Mouse (Mus musculus): ENCODE data around the gene Srsf2. TPM values are rescaled to one million over a fixed set of nuclear protein-coding genes. Genes with fewer than 3 reads are reported as not detected.
"Not testable (repeated sequence)": the region's sequence is repeated elsewhere in the genome, so short reads cannot be mapped to it uniquely, and the experiment has no call there.

Srsf2 gene
- polyA plus RNA-seq, 1 experiment = 156 TPM

- no peaks in the 10 kb centered on the region; the same call in 1 of the 2 replicates for H3K4me1 ChIP-seq (ENCODE audit: control insufficient read depth, insufficient read depth, low read length)
- no peak for TF ChIP-seq CTCF (IDR thresholded peaks at IDR 0.05; ENCODE audit: control insufficient read depth, insufficient read depth, insufficient replicate concordance, low read depth, low read length)
- no peak for TF ChIP-seq POLR2A (IDR thresholded peaks at IDR 0.05; ENCODE audit: control insufficient read depth, low read depth, low read length)
- H3K27me3 ChIP-seq (ENCODE audit: control insufficient read depth, insufficient read depth, low read length) = no peaks in the 10 kb centered on the region
- peak within 1 kb of the TSS; percentile 100 for H3K27ac ChIP-seq (ENCODE audit: control insufficient read depth, insufficient read depth, low read depth, low read length)
- H3K4me3 ChIP-seq (ENCODE audit: control insufficient read depth, low read depth, low read length) = peak within 1 kb of the TSS; percentile 91
- H3K36me3 ChIP-seq (ENCODE audit: control insufficient read depth, insufficient read depth, low read length) = peaks cover 7% of the 10 kb centered on the region
Observed at GRCm38 (mm10) chr11:116852291-116852890, 503 bp downstream of the Srsf2 start, which contains the start of gene Mfsd11. Gene Mfsd11 (plus strand): TSS chr11:116852440.

GRCm38 (mm10) chr11:116851576-116852290 lies 1.2 kb downstream of the Srsf2 start:
- TF ChIP-seq POLR2A (IDR thresholded peaks at IDR 0.05; ENCODE audit: control insufficient read depth, low read depth, low read length) (peak; percentile 30; the same call in 1 of the 2 replicates), CTCF (IDR thresholded peaks at IDR 0.05; ENCODE audit: control insufficient read depth, insufficient read depth, insufficient replicate concordance, low read depth, low read length) (no peak)
- peaks cover 5% of the 10 kb centered on the region for H3K36me3 ChIP-seq (ENCODE audit: control insufficient read depth, insufficient read depth, low read length)
- H3K4me3 ChIP-seq (ENCODE audit: control insufficient read depth, low read depth, low read length) = peak overlapping the region; percentile 91
- H3K27me3 ChIP-seq (ENCODE audit: control insufficient read depth, insufficient read depth, low read length) = no peaks in the 10 kb centered on the region
- no peaks in the 10 kb centered on the region; the same call in 1 of the 2 replicates for H3K4me1 ChIP-seq (ENCODE audit: control insufficient read depth, insufficient read depth, low read length)
- peak overlapping the region; percentile 100 for H3K27ac ChIP-seq (ENCODE audit: control insufficient read depth, insufficient read depth, low read depth, low read length)

DNA sequence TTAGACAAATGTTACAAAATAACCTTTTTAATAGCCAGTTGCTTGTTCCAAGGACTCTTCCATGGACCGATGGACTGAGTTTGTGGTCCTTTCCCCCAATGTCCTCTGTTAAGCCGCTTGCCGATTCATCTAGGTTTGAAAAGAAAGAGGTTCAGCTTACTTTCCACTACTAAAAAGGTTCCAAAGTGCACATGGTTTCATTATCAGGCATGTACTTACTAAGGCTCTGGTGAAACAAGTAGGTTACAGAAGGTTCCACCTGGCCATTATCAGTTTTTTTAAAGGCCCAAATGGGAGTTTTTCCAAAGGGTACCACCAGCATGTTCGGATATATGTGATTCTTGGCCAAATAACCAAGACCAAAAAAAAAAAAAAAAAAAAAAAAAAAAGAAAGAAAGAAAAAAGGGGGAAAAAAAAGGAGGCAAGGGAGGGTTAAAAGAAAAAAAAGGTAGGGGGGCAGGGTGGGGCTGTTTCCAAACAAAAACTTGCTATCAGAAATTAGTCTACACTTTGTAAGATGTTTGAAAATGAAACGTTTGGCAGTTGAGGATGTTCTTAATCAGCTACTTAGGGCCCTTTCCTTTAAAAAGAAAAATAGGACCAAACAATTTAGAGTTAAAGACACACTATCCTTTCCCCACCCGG lies 1.9 kb downstream of the Srsf2 start:
- Histone ChIP-seq H3K4me1 (ENCODE audit: control insufficient read depth, insufficient read depth, low read length) (no peaks in the 10 kb centered on the region; the same call in 1 of the 2 replicates), H3K4me3 (ENCODE audit: control insufficient read depth, low read depth, low read length) (peak overlapping the region; percentile 91), H3K27ac (ENCODE audit: control insufficient read depth, insufficient read depth, low read depth, low read length) (no peak overlapping the region), H3K27me3 (ENCODE audit: control insufficient read depth, insufficient read depth, low read length) (no peaks in the 10 kb centered on the region), H3K36me3 (ENCODE audit: control insufficient read depth, insufficient read depth, low read length) (peaks cover 5% of the 10 kb centered on the region)
- no peak for TF ChIP-seq CTCF (IDR thresholded peaks at IDR 0.05; ENCODE audit: control insufficient read depth, insufficient read depth, insufficient replicate concordance, low read depth, low read length)
- TF ChIP-seq POLR2A (IDR thresholded peaks at IDR 0.05; ENCODE audit: control insufficient read depth, low read depth, low read length) = no peak

- no peak overlapping the region for H3K4me3 ChIP-seq (ENCODE audit: control insufficient read depth, low read depth, low read length)
- H3K4me1 ChIP-seq (ENCODE audit: control insufficient read depth, insufficient read depth, low read length) = no peaks in the 10 kb centered on the region; the same call in 1 of the 2 replicates
- TF ChIP-seq POLR2A (IDR thresholded peaks at IDR 0.05; ENCODE audit: control insufficient read depth, low read depth, low read length) = no peak
- no peak for TF ChIP-seq CTCF (IDR thresholded peaks at IDR 0.05; ENCODE audit: control insufficient read depth, insufficient read depth, insufficient replicate concordance, low read depth, low read length)
- peaks cover 5% of the 10 kb centered on the region for H3K36me3 ChIP-seq (ENCODE audit: control insufficient read depth, insufficient read depth, low read length)
- H3K27ac ChIP-seq (ENCODE audit: control insufficient read depth, insufficient read depth, low read depth, low read length) = no peak overlapping the region
- H3K27me3 ChIP-seq (ENCODE audit: control insufficient read depth, insufficient read depth, low read length) = no peaks in the 10 kb centered on the region
Observed at GRCm38 (mm10) chr11:116850085-116850484, 2.8 kb downstream of the Srsf2 start.

DNA sequence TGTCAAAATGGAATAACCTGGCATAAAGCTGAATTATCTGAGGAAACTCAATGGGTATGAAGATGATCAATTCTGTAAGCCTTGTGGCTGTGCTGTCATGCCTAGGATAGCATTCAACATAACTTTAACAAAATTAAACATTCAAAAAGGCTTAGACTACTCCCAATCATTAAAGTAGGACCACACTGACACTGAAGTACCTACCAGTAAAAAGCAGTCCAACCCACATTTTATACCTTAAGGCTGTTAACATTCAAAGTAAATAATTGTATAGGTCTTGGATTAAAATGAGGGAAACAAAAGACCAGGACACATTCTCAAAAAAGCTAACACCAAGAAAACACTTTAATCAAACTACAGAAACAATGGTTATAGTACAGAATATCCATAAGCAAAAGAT lies 3.3 kb downstream of the Srsf2 start:
- Histone ChIP-seq H3K27me3 (ENCODE audit: control insufficient read depth, insufficient read depth, low read length) (no peaks in the 10 kb centered on the region), H3K4me1 (ENCODE audit: control insufficient read depth, insufficient read depth, low read length) (no peaks in the 10 kb centered on the region; the same call in 1 of the 2 replicates), H3K36me3 (ENCODE audit: control insufficient read depth, insufficient read depth, low read length) (peaks cover 4% of the 10 kb centered on the region), H3K27ac (ENCODE audit: control insufficient read depth, insufficient read depth, low read depth, low read length) (no peak overlapping the region), H3K4me3 (ENCODE audit: control insufficient read depth, low read depth, low read length) (no peak overlapping the region)
- TF ChIP-seq POLR2A (IDR thresholded peaks at IDR 0.05; ENCODE audit: control insufficient read depth, low read depth, low read length) (no peak), CTCF (IDR thresholded peaks at IDR 0.05; ENCODE audit: control insufficient read depth, insufficient read depth, insufficient replicate concordance, low read depth, low read length) (no peak)

GRCm38 (mm10) chr11:116848877-116849178 lies 4.1 kb downstream of the Srsf2 start:
- not testable (repeated sequence) for H3K4me3 ChIP-seq (ENCODE audit: control insufficient read depth, low read depth, low read length); H3K36me3 ChIP-seq (ENCODE audit: control insufficient read depth, insufficient read depth, low read length); H3K27me3 ChIP-seq (ENCODE audit: control insufficient read depth, insufficient read depth, low read length); H3K4me1 ChIP-seq (ENCODE audit: control insufficient read depth, insufficient read depth, low read length); H3K27ac ChIP-seq (ENCODE audit: control insufficient read depth, insufficient read depth, low read depth, low read length)

DNA sequence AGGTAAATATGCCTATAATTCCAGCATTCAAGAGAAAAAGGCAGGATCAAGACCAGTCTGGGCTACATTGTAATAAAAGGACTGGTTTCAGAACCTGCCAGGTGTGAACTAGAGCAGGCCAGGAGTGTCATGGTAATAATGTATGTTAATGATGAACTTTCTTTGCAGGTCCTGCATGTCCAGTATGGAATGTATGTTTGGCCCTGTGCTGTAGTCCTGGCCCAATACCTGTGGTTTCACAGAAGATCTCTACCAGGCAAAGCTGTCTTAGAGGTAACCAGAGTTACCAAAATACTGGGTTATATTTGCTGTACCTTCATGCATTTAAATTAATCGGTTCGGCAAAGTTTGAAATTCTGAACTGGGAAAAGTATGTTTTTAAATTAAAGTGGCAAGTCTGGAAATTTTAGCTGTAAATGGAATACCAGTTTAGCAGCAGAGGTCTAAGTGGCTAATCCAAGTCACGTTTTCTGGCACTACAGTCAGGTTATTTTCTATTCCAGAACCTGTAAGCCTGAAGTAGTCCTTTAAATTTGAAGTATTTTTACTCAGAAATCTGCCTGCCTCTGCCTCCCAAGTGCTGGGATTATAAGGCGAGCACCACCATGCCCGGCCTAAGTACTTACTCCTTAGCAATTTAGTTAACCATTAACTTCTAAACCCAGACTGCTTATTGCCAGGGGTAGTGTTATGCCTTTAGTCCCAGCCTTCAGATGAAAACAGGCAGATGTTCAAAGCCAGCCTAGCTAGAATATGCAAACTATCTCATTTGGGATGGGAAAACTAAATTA lies 4.6 kb downstream of the Srsf2 start:
- no peaks in the 10 kb centered on the region for H3K27me3 ChIP-seq (ENCODE audit: control insufficient read depth, insufficient read depth, low read length)
- peaks cover 4% of the 10 kb centered on the region for H3K36me3 ChIP-seq (ENCODE audit: control insufficient read depth, insufficient read depth, low read length)
- peaks cover 2% of the 10 kb centered on the region; the same call in 1 of the 2 replicates for H3K4me1 ChIP-seq (ENCODE audit: control insufficient read depth, insufficient read depth, low read length)
- no peak overlapping the region for H3K27ac ChIP-seq (ENCODE audit: control insufficient read depth, insufficient read depth, low read depth, low read length)
- TF ChIP-seq POLR2A (IDR thresholded peaks at IDR 0.05; ENCODE audit: control insufficient read depth, low read depth, low read length) (no peak), CTCF (IDR thresholded peaks at IDR 0.05; ENCODE audit: control insufficient read depth, insufficient read depth, insufficient replicate concordance, low read depth, low read length) (no peak)
- no peak overlapping the region for H3K4me3 ChIP-seq (ENCODE audit: control insufficient read depth, low read depth, low read length)
